Mouse (Mus musculus) spleen, postnatal 4 days (tissue): ENCODE data around the gene Tm9sf1.

Experiments
- DNase-seq, 2 experiments: peaks; one replicate each; pipeline ENCODE4 v3.0.0; 2022; ENCODE audit warnings: low spot score in 2 of 2

Gene Tm9sf1

DNA sequence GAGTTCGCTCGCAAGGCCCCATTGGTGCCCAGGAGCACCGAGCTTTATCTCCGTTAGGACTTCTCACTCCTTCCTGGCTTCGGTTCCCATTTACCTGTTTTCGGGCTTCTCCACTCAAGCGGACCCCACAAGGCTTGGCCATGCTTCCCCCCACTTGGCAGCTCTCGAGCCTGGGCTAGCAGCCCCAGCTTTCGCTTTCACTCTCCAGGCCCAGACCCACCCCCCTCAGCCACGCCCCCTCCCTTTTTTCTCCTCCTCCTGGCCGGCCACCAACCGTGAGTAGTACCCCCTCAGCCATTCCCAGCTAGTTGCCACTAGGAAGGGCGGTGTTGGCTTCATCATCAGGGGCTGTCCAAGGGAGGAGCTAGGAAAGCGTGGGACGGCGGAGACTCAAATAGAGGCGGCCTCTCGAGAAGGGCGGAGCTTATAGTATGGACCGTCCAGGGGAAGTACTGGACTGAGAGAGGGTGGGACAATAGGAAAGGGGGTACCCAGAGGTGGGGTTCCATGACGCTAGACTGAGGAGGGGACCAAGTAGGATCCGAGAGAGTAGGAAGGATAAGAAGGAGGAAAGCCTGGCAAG lies 52.8 kb downstream of the Tm9sf1 start, which contains the start of gene Psme2:
TSS of gene Psme2 (minus strand) at position 366 of the 583 bp plus-strand sequence.
- peak; percentile 83 to 87 for DNase-seq

- no peak for DNase-seq
These were observed 53.7 kb downstream of the Tm9sf1 start for GRCm38 (mm10) chr14:55589771-55590448.

- DNase-seq, result no peak
These were observed 54.3 kb downstream of the Tm9sf1 start for GRCm38 (mm10) chr14:55589271-55589670.

DNA sequence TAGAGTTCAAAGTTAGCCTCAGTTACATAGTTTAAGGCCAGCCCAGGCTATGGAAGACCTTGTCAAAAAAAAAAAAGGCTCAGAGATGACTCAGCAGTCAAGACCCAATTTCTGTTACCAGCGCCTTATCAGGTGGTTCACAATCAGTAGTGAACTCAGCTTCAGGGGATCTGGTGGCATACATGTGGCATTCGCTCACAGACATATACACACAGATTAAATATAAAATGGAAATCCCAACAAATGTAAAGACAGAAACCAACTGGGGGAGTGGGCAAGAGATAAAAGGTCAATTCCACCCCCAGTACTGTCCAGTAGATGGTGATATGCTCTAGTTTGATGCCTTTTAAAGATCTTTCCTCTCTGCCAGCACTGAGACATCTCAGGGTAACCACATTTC lies 57.5 kb downstream of the Tm9sf1 start:
- no peak for DNase-seq
